Mouse (Mus musculus) lung, postnatal 0 days (tissue): Measurements from ENCODE around the gene Ubr2. TPM values are rescaled to one million over a fixed set of nuclear protein-coding genes. Genes with fewer than 3 reads are reported as not detected.

ENCODE experiments used
- ATAC-seq: fragments of 200-750 bp; cut with Nextera tagmentation; 2 replicates; pipeline ENCODE4 v1.8.0; 2017; ENCODE audit warnings: moderate library complexity
- DNase-seq: peaks from one replicate; pipeline ENCODE4 v3.0.0-alpha.2; 2016; ENCODE audit warnings: low spot score
- H3K27ac ChIP-seq: fragments of 300-500 bp; sonication (generic); 2 replicates; pipeline ENCODE4 v1.5.1; 2014; ENCODE audit warnings: antibody characterized with exemption, mild to moderate bottlenecking, low read length, mixed read lengths
- H3K27me3 ChIP-seq: fragments of 300-500 bp; sonication (generic); replicated peaks from 2 replicates; pipeline ENCODE4 v1.6.1; 2014; ENCODE audit warnings: low read length, mixed read lengths; ENCODE audit not compliant: insufficient read depth
- H3K36me3 ChIP-seq: fragments of 300-500 bp; sonication (generic); 2 replicates; pipeline ENCODE4 v1.6.1; 2014; ENCODE audit warnings: low read length, mixed read lengths; ENCODE audit not compliant: insufficient read depth
- H3K4me1 ChIP-seq: fragments of 300-500 bp; sonication (generic); 2 replicates; pipeline ENCODE4 v1.6.1; 2014; ENCODE audit warnings: antibody characterized with exemption, low read depth, low read length, mixed read lengths; ENCODE audit not compliant: insufficient read depth
- H3K4me2 ChIP-seq: fragments of 300-500 bp; sonication (generic); replicated peaks from 2 replicates; pipeline ENCODE4 v1.6.1; 2014; ENCODE audit warnings: low read depth, mild to moderate bottlenecking, low read length, moderate library complexity, mixed read lengths
- H3K4me3 ChIP-seq: fragments of 300-500 bp; sonication (generic); 2 replicates; pipeline ENCODE4 v1.5.1; 2014; ENCODE audit warnings: low read depth, low read length
- H3K9ac ChIP-seq: fragments of 300-500 bp; sonication (generic); replicated peaks from 2 replicates; pipeline ENCODE4 v1.6.1; 2014; ENCODE audit warnings: low read depth, mild to moderate bottlenecking
- H3K9me3 ChIP-seq: fragments of 300-500 bp; sonication (generic); 2 replicates; pipeline ENCODE4 v1.6.1; 2016; ENCODE audit warnings: low read length, mixed read lengths
- CTCF ChIP-seq: IDR thresholded peaks from 2 replicates; pipeline ENCODE4 v1.5.1; 2016; ENCODE audit warnings: antibody characterized with exemption, mild to moderate bottlenecking
- EP300 ChIP-seq: IDR thresholded peaks from 2 replicates; pipeline ENCODE4 v1.6.1; 2016; ENCODE audit warnings: antibody characterized with exemption, mild to moderate bottlenecking, control low read depth
- WGBS: fragments of 180-500 bp; shearing (Covaris S2); extraction: QIAGEN DNeasy Blood & Tissue Kit; methylation state at CpG from one replicate; pipeline ENCODE4 v1.1.7; 2014; 5-methylcytosine and 5-hydroxymethylcytosine counted together
- polyA plus RNA-seq: library from polyadenylated mRNA; unstranded; fragments of >200 nt; fragmentation: Nextera tagmentation; extraction: Ambion mirVana; gene quantifications from 2 replicates; pipeline ENCODE4 v1.2.1, GENCODE M21; 2015

Gene Ubr2
- polyA plus RNA-seq, result 10.7 and 11.8 TPM in 2 replicates

GRCm38 (mm10) chr17:47009898-47010721 is at the start of gene Ubr2:
Gene Ubr2 (minus strand): TSS chr17:47010556.
- peak; percentile 60 for TF ChIP-seq CTCF
- TF ChIP-seq EP300, result no peak
- Histone ChIP-seq H3K4me3 (peak within 1 kb of the TSS; percentile 98), H3K4me2 (peak within 1 kb of the TSS; percentile 74), H3K9me3 (no peaks in the 10 kb centered on the region), H3K27ac (peak within 1 kb of the TSS; percentile 100), H3K4me1 (peaks cover 8% of the 10 kb centered on the region), H3K27me3 (no peaks in the 10 kb centered on the region), H3K36me3 (no peaks in the 10 kb centered on the region), H3K9ac (peak within 1 kb of the TSS; percentile 97)
- ATAC-seq (peak; percentile 97), DNase-seq (peak; percentile 98)
- under 1% methylated on average over 77 of the region's 77 CpGs for WGBS

- H3K27me3 ChIP-seq, result no peaks in the 10 kb centered on the region
- 0 out of 2 replicates have a peak, but pooled peaks cover 4% of the 10 kb centered on the region for H3K4me1 ChIP-seq
- 4% methylated on average over 12 of the region's 12 CpGs for WGBS
- H3K4me2 ChIP-seq, result peak overlapping the region; percentile 25; the same call in 1 of the 2 replicates
- no peaks in the 10 kb centered on the region for H3K9me3 ChIP-seq
- no peak overlapping the region for H3K9ac ChIP-seq
- TF ChIP-seq CTCF, result no peak
- peak; percentile 82 for TF ChIP-seq EP300
- no peak overlapping the region for H3K4me3 ChIP-seq
- peak overlapping the region; percentile 80 for H3K27ac ChIP-seq
- DNase-seq, result peak; percentile 96
- peak; percentile 95 for ATAC-seq
- no peaks in the 10 kb centered on the region for H3K36me3 ChIP-seq
Measured at GRCm38 (mm10) chr17:47059836-47060360, 49.5 kb upstream of the Ubr2 start.

DNA sequence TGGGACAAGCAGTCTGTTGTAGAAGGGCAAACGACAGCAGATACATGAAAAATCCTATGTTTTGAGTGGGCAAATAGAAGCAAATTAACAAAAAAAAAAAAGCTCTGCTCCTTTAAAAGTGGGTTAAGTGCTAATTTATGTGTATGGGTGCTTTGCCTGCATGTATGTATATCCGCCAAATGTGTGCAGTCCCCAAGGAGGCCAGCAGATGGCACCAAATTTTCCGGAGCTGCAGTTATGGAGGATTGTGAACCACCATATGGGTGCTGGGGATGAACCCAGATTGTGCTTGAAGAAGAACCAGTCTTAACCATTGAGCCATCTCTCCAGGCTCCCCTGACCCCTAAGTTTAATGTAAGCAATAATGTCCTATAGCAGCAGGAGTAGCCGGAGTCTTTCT is 47.6 kb upstream of the Ubr2 start:
- H3K4me1 ChIP-seq, result 0 out of 2 replicates have a peak, but pooled peaks cover 4% of the 10 kb centered on the region
- H3K4me3 ChIP-seq, result no peak overlapping the region
- no peaks in the 10 kb centered on the region for H3K36me3 ChIP-seq
- TF ChIP-seq CTCF (peak; percentile 36), EP300 (no peak)
- DNase-seq, result no peak
- no peaks in the 10 kb centered on the region for H3K9me3 ChIP-seq
- no peak overlapping the region for H3K27ac ChIP-seq
- H3K27me3 ChIP-seq, result no peaks in the 10 kb centered on the region
- WGBS, result 98% methylated on average over 4 of the region's 4 CpGs
- ATAC-seq, result no peak
- no peak overlapping the region for H3K9ac ChIP-seq
- H3K4me2 ChIP-seq, result no peak overlapping the region

DNA sequence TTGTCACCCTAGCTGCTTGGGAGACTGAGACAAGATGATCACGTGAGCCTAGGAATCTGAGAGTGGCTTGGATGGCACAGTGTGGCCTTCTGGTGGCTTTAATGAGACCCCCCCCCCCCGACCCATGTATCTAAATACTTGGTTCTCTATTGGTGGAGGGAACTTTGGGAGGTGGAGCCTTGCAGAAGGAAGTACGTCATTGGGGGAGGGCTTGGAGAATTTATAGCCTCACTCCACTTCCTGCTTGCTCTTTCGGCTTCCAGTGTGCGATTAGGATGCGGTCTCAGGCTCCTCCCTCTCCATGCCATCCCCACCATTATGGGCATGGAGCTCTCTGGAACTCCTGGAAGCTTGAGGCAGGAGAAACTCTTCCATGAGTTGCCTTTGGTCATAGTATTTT is 46.1 kb upstream of the Ubr2 start:
- no peak for DNase-seq
- Histone ChIP-seq H3K9ac (no peak overlapping the region), H3K27me3 (no peaks in the 10 kb centered on the region), H3K4me3 (no peak overlapping the region), H3K9me3 (no peaks in the 10 kb centered on the region), H3K27ac (no peak overlapping the region), H3K4me2 (no peak overlapping the region), H3K36me3 (no peaks in the 10 kb centered on the region), H3K4me1 (0 out of 2 replicates have a peak, but pooled peaks cover 4% of the 10 kb centered on the region)
- WGBS, result 64% methylated on average over 6 of the region's 6 CpGs
- TF ChIP-seq CTCF (no peak), EP300 (no peak)
- ATAC-seq, result no peak

DNA sequence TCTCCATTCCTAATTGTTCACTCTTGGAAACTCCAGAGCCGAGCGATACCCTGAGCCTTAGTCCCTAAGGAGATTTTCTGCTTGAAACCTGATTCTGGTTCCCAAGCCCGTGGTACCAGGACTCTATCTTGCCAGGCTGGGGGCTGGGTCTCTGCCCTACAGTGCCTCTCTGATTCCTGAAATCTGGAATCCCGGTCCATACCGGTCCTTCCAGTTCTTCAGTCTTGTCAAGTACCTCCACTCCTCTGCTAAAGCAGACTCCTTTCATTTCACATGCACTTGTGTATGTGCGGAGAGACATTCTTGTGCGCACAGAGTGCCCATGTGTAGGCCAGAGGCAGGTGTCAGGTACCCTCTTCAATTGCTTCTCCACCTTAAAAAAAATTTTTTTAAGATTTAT is 44.8 kb upstream of the Ubr2 start:
- DNase-seq (peak; percentile 68), ATAC-seq (peak; percentile 45)
- Histone ChIP-seq H3K27me3 (no peaks in the 10 kb centered on the region), H3K4me1 (0 out of 2 replicates have a peak, but pooled peaks cover 4% of the 10 kb centered on the region), H3K27ac (no peak overlapping the region), H3K9ac (no peak overlapping the region), H3K4me3 (no peak overlapping the region), H3K9me3 (no peaks in the 10 kb centered on the region), H3K4me2 (no peak overlapping the region), H3K36me3 (no peaks in the 10 kb centered on the region)
- 59% methylated on average over 7 of the region's 7 CpGs for WGBS
- no peak for TF ChIP-seq EP300
- no peak for TF ChIP-seq CTCF

DNA sequence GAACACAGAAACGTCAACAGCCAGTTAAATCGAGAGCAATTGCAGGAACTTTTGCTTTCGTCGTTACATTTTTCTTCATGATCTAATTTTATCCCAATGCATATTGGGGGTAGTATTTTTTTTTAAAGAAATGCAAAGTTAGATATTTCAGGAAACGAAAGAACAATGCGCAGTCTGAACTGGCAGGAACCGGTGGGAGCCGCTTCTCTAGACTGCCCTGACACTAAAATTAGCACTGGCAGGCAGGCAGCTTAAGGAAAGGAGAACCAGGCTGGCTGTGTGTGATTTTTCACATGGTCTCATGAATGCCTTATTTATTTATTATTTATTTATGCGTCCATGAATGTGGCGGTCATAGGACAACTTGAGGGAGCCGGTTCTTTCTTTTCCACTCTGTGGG is 44.3 kb upstream of the Ubr2 start:
- TF ChIP-seq EP300 (no peak), CTCF (no peak)
- Histone ChIP-seq H3K4me3 (no peak overlapping the region), H3K4me2 (no peak overlapping the region), H3K4me1 (0 out of 2 replicates have a peak, but pooled peaks cover under 1% of the 10 kb centered on the region), H3K27me3 (no peaks in the 10 kb centered on the region), H3K9ac (no peak overlapping the region), H3K27ac (no peak overlapping the region), H3K36me3 (no peaks in the 10 kb centered on the region), H3K9me3 (no peaks in the 10 kb centered on the region)
- DNase-seq, result peak; percentile 44
- no peak for ATAC-seq
- 45% methylated on average over 11 of the region's 11 CpGs for WGBS
